Mouse (Mus musculus) ovary, postnatal 10 days (tissue): ENCODE results near the gene Llph.

ENCODE experiments used
- DNase-seq: peaks from one replicate; pipeline ENCODE4 v3.0.0; 2022; ENCODE audit warnings: low spot score

Llph gene

DNA sequence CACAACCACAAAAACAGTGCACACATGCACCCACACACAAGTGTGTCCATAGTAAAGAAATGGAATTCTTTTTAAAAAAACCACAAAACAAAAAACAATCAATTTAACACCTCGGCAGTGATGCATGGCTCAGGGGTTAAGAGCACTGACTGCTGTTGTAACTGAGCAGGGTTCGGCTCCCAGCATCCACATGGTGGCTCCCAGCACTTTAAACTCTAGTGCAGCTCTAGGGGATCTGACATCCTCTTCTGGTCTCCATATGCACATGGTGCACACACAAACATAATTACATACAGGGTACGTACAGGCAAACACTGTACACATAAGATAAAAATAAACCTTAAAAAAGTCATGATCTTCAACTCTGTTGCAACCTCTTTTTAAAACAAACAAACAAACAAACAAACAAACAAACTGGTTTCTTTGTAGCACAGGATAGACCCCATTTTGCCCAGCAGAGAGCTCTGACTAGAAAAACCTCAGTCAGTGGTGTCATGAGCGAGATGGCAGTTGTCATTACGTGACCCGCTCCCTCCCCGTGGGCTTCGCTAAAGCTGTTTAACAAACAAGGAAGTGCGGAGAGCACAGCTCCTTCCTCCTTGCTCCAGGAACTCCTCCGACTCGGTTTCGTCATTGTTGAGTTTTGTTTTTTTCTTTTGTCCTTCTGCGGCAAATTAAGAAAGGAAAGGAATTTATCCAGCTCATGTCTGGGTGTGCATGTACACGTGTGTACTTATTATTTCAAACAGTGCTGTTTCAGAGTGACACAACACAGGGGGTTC is 7.1 kb upstream of the Llph start:
- no peak for DNase-seq

DNA sequence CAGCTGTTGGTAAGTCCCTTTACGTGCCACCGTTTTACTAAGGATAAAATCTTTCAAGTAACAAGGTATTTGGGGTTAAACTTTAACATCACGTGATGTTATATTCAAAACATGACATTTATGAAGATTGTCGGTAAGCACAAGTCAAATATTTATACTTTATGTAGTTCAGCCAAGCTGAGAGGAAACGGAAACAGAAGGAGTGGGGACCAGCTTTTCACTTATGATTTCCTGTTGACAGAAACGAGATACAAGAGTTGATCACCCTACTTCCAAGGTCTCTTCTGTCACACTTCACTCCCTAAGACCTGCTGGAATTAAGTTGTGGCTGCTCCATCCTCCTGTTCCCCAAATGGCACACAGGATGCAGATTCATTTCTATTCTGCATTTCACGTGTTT is 6.1 kb upstream of the Llph start:
- DNase-seq, result no peak

DNA sequence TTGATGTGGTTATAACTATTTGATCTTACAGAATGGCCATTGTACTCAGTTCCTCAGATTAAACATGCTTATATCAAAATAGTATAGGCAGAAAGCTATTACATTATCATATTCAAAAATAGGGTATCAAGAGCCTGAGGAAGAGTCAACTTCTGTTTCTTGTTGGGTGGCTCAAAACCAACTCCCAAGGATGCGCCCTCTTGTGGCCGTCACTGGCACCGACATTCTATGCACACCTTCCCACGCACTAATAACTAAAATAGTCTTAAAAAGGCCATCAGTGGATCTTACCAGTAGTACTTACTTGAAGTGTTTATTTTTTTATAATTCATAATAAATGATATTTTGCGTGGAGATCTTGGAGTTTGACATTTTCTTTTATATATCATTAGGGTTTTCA is 4.8 kb downstream of the Llph start:
- no peak for DNase-seq

DNA sequence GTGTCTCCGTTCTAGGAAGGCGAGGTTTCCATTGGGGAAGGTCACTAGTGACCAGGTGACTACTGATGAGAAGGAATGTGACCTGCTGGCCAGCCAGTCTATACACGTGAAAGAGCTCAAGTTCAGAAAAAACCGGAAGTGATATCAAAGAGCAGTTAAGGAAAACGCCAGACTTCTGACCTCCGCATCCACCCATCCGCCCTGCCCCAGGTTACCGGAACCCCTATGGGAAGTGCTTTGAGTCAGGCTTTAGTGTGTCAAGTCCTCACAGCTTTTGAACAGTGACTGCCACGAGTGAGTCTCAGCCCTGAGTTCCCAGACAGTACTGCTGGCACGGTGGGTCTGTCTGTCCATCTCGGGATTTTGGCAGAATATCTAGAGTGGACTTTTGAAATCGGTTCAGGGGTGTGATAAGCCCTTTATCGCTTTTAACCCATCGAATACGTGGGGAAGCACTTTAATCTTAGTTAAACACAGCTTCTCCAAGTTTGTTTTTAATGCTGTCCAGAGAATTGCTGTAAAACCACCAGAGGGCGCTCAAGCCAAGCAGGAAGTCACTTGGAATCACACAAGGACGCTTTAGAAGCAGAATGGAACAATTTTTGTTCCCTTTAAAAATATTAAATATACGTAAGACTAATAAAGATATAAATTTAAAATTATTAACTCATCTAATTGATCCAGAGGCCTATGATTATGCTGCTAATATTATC is 6.9 kb downstream of the Llph start:
- no peak for DNase-seq

DNA sequence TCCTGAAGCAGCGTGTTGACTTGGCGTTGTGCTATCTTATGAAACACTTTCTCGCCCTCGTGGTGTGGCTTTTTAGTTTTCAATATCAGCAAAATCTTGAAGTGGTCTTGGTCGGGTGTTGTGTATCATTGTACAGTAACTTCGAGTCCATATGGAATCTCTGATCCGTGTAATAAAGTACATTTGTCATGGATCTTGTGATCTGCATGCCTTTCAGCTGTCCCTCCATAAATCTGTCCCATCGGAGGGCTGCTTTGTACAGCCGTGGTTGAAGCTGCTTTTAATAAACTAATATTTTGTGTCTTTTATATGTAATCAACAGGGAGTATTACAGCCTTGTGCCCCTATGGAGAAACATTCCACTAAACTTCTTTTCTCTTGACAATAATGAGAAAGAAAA is 10.0 kb downstream of the Llph start:
- no peak for DNase-seq

DNA sequence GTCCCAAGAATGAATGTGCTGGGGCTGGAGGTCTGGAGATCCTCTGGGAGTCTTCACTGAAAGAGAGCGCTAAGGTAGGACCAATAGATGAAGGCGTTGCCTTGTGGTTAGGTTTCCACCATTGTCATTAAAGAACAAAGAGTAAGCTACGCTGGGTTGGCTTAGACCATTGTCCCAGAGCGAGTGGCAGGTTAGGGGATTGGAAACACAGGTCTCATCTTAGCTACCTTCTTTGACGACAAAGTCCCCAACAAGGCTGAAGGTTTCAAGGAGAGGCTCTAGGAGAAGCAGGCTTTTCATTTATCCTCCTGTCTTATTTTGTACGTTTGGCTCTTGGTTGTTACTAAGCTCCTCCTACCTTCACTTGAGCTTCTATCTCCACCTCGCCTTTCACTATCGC is 11.4 kb downstream of the Llph start:
- DNase-seq, result no peak

DNA sequence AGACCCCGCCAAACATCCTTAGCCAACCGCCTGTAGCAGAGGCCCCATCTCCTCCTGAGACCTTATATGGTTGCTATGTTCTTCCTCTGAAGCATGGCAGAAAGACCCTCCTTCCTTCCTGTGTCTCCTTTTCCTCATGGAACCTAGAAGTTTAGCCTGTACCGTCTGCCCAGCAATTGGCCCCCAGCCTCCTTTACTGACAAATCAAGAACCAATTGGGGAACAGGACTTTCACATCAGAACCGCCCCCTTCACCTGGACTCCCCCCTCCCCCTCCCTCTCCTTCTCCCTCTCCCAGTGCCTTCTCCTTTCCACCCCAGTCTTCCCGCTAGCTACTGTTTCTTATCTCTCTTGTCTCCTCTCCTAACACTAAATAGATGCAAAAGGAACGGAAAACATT is 12.6 kb downstream of the Llph start:
- DNase-seq, result no peak

DNA sequence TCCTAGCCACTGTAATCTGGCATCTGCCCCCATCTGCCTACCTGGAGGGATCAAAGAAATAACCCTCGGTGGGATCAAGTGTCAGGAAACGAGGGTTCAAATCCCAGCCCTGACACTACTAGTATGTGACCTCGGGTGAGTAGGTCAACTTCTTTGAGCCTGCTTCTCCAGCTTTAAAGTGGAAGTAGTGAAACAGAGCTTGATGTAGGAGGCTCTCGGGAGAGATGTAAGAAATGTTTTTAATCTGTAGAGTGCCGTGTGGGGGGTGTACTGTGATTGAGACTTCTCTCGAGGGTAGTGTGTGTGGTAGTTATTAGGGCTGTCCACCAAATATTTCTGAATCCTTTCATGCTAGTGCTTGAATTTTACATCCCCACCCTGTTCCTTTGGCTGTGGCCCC is 15.6 kb downstream of the Llph start:
- DNase-seq, result no peak

DNA sequence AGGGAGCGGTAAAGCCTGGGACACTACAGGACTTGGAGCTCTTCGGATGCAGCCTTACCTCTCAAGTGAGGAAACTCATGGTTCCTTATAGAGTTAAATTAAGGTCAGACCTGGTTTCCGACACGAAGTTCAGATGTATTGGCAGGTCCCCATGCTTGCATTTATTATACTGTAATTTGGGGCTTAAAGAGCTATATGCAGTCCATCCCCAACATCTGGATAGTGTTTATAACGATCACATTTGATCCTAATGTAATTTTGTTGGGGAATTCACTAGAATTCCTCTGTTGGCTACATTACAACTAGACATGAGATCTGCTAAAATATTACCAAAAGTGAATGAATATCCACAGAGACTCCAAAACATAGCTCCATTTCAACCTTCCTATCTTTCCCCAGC is 18.8 kb downstream of the Llph start:
- no peak for DNase-seq

DNA sequence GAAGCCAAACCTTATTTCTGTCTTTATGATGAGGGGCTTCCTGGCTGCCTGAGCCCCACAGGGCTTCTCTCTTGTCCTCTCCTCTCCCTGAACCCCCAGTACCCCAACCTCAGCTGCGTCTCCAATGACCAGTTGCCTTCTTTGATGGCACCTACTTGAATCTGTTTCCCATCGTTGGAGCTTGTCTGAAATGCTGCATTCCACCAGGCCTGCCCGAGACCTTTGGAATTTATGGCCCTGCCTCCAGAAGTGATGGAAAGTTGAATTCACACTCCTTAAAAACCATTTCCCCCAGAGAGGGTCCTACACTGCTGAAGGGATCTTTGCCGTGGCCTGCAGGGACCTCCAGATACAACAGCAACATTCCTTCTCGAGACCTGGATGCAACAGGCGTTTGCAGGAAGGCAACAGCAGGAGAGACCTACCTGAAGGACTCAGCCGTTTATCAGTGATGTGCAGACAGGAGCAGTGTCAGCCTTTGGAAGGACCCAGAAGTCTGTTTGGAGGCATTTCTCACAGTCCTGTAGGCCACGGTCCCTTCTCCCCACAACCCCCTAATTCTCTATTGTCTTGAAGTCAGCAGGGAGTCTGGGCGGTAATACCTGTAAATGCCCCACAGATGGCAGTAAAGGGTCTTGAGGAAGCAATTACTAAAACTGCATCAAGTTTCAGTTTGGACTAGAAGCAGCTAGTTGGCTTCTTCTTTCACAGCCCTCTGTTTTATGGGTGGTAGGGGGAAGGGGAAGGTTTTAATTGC is 20.3 kb downstream of the Llph start:
- DNase-seq, result no peak

DNA sequence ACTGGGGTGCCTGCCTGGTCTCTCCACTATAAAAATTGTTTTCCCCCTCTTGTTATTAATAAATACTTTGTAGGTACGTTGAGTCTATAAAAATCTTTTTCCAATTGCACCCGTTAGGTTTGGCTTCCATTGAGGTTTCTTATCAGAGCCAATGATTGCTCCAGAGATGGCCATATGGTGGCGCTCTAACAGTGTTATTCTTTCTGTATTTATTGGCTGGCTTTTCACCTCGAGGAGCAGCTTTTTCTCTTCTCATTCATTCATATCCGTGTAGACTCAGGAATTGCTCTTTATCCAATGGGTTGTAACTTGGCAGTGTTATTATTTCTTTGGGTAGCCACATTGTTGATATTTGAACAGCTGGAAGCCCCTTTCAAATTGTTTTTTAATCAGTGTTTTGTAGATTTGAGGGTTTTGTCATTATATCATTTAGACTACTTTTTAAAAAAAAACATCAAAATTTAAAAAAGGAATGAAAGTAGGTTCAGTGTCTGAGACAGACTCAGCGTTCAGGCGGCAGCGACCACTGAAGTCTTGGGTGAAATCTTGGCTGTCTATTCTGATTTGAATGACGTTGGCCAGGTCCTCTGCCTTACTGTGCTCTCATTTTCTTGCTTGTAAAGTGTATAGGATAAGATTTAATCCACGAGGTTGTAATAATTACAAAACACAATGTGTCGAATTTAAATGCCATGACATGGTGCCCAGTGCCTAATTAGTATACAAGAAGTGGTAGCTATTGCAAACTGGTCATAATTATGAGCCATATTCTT is 24.2 kb downstream of the Llph start:
- no peak for DNase-seq

DNA sequence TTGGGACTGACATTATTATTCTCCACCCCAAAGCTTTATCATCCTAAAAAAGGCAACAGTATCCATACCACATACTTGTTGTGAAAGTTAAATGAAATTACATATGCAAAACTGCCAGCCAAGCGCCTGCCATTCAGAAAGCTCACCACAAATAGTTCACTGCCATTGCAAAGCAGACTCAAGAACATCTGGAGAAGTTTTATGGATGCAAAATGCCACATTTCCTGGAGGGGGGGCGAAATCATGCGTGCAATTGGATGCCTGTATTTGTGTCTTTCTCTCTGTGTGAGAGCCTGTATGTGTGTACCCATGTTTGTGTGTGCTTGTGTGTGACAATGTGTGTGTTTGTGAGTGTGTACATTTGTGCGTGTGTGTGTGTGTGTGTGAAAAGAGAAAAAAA is 24.9 kb downstream of the Llph start:
- DNase-seq, result no peak

DNA sequence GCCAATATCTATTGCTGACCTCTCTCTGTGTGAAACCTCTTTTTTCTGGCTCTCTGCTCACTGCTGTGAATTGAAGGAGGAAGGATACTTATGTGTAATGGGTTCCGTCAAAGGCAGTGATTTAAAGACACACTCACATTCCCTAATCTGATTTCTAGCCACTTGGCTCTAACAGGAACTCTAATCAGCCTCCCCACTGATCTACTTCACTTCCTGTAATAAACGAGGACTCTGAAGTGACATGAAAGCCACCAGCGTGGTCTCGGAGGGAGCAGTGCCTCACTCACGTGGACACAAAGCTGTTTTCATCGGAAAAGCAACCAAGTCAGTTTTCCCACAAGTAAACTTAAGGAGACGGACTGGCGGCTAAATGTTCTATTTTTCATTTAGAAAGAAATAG is 25.9 kb downstream of the Llph start:
- DNase-seq, result no peak

DNA sequence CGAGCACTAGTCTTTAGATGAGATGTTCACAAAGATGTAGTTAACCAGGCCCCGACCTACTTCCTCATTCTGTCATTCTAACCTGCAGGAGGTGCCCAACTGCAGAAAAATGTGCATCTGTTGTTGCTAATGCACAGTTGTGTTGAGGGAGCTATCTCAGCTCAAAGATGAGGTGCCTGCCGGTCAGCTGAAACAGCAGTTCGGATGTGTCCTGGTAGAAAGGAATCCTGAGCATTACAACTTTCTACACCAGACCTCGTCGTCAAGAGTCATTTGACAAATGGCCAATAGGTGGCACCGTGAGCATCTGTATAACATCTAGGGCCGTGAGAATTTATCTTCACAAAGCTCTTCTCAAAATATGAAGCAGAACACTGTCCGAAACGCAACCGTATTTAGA is 30.4 kb downstream of the Llph start:
- DNase-seq, result no peak

DNA sequence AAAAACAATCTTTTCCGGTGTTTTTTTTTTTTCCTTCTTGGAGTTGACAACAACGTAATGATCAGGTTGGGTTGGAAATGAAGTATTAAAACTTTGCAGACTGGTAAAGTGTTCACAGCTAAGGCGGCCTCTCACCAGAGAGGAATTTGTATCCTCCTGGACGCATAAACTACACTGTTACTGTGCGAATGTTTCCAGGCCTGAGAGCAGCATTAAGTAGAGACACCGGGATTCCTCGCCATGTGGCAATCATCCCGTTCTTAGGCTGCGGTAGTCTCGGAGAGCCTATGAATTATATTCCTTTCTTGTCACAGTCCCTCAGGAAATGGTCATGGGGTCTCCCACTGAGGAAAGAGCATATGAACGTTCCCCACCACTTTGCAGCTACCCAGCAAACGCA is 40.9 kb downstream of the Llph start:
- DNase-seq, result no peak

DNA sequence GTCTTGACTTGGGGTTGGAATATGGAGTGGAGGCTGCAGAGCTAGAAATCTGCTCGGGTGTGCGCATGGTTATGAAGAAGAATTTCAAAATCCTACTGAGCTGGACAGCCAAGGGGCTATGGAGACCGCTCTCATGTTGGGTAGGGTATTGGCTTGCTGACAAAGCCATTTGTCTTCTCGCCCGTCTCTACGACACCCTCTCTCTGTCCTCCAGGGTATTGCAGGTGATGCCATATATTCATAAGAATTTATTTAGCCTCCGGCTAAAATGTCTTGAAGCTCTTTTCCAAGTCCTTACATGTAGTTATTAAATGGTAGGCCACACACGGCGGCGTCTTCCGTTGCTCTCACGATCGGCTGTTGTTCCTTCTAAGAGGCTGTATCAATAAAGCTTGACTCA is 43.1 kb downstream of the Llph start:
- DNase-seq, result no peak

DNA sequence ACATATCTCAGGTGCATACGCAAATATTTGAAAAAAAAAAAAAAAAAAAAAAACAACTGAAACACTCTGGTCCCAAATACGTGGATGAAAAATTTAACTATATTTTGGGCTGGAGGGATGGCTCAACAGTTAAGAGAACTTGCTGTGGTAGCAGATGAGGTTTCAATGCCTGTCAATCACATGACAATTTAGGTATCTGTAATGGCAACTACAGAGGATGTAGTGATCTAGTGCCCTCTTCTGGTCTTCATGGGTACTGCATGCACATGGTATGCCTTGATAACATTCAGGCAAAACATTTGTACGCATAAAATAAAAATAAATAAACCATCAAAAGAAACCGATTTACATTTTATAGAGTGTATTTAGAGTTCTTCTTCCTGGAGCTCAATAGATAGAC is 43.9 kb downstream of the Llph start:
- DNase-seq, result no peak

DNA sequence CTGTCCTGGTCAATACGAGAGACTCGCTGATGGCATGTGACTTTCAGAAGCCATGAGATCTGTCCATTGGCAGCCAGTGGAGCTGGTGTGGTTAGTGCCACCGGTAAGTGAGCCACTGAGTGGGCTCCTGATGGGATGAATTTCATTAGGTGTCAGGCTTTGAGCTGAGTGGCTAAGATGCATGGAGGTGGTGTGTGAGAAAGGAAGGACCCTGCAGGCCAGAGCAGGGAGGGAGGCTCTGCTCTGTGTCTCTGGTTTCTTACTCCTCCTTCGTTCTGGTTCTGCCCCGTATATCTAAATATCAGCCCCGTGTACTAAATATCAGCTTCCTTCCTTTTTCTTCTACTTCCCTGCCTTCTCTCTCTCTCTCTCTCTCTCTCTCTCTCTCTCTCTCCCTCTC is 44.4 kb downstream of the Llph start:
- no peak for DNase-seq

DNA sequence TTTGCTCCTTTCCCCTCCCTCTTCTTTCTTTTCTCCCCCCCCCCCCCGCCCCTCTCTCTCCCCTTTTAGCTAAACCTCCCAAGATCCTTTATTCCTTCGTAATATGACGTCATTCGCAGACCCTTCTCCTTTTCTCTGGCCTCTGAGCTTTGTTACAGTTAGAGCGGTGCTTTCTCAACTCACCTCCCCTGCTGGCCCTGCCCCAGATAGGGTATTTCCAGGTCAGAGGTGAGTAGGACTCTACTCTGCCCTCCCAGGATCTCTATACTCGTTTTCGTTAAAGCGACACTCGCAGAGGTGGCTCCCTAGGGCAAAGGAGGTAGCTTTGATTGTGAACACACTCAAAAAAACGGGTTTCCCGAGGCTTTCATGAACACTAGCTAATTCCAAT is 45.0 kb downstream of the Llph start:
- DNase-seq, result no peak

DNA sequence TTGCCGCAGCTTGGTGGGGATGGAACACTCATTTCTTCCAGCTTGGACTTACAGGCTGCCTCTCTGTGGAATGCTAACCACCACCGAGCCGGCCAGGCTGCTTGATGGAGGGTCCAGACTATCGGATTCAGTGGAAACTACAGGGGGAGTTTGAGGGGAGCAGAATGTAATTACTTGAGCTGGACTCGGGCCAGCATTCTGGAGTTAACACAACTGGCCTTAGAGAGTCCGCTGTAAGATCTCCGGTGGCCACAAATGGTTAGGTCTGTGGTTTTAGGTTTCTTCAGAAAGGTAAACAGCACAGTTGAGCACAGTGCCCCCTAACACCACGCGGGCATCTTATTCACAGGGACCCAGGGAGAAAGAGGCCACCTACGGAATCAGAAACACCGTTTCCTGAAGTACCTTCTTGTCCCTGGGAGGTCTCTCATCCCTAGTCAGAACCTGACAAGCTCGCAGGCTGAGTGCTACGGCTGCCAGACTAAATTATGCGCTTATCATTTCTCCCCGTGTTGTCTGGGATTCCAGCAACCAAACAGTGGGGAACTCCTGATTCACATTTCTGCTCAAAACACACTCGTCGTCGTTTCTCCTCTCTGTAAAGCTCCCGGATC is 45.5 kb downstream of the Llph start:
- no peak for DNase-seq

DNA sequence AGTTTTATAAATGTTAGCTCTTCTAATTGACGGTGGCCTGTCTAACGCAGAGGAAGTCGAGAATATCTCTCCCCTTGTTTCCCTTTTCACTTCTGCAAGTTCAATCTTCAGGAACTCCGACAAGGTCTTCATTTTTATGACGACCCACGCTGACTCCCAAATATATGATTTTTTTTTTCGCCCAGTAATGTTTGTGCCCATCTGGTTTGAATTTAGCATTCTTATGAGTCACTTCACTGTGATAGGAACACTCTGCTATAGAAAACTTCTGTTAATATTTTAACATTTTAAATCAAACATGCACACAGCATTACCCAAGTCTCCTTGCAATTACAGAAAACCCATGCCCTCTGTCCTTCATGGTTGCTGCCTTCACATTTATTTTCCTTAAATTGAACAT is 46.5 kb downstream of the Llph start:
- DNase-seq, result no peak

DNA sequence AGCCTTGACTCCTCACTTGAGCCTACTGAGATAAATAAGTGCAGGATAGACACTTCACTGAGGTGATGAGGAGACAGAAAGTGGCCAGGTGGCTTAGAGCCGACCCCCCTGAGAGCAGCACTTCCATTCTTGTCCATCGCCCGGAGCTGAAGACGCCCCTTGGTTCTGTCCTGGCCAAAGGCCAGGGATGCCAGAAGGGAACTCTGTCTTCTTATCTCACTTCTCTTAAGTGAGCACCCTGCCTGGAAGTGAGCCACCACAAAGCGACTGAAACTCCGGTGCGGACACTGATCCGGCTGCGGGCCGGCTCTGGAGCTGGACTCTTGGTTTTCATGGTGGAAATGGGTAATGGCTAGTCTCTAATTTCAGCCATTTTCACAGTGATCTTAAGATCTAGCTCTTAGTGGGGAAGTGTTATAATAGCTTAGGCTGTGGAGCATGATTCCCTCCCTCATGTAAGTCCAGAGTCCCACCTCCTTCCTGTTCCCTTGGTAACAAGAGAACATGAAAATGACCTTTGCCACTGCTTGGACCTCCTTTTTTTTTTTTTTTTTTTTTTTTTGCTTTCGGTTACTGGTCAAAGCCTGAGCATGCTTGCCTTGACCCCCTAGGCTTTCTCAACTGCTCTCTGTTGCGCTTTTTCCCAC is 52.7 kb downstream of the Llph start:
- DNase-seq, result no peak
